Mouse (Mus musculus): Measurements from ENCODE around the gene Zfp667. TPM values are rescaled to one million over a fixed set of nuclear protein-coding genes. Genes with fewer than 3 reads are reported as not detected.
"Not testable (repeated sequence)": the region's sequence is repeated elsewhere in the genome, so short reads cannot be mapped to it uniquely, and the experiment has no call there.

The Zfp667 gene
- polyA plus RNA-seq, 1 experiment from 2014 or later = 4.1 TPM

- no peak for DNase-seq (ENCODE audit: low spot score)
- no peak overlapping the region for H3K27ac ChIP-seq
- no peaks in the 10 kb centered on the region for H3K27me3 ChIP-seq (ENCODE audit: insufficient read depth, poor library complexity, severe bottlenecking)
- H3K36me3 ChIP-seq = no peaks in the 10 kb centered on the region
- no peaks in the 10 kb centered on the region for H3K9me3 ChIP-seq
- no peaks in the 10 kb centered on the region for H3K4me1 ChIP-seq
- WGBS = 51% methylated on average over 3 of the region's 3 CpGs
- no peak overlapping the region for H3K4me3 ChIP-seq
Observed at GRCm38 (mm10) chr7:6277906-6278305, 8.5 kb upstream of the Zfp667 start.

DNA sequence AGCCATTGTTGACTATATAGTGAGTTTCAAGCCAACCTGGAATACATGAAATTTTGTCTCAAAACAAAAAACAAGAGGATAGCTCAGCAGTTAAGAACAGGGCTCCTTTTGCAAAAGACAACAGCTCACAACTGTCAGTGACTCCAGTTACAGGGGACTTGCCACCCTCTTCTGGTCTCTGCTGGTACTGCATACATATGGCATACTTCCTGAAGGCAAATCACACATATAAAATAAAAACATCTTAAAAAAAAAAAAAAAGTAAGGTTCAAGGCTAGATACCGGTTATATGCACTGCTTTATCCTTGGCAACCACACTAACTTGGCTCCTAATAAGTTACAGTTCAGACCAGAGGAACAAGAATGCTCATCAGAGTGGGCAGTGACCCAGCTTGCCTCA lies 3.6 kb upstream of the Zfp667 start:
- Histone ChIP-seq H3K27me3 (ENCODE audit: insufficient read depth, poor library complexity, severe bottlenecking) (no peaks in the 10 kb centered on the region), H3K36me3 (no peaks in the 10 kb centered on the region), H3K4me1 (peaks cover 12% of the 10 kb centered on the region), H3K4me3 (peak overlapping the region; percentile 64), H3K27ac (peak overlapping the region; percentile 85; the same call in 1 of the 2 replicates), H3K9me3 (peaks cover 2% of the 10 kb centered on the region; the same call in 1 of the 2 replicates)
- DNase-seq (ENCODE audit: low spot score) = no peak
- whole genome bisulfite sequencing = 0% methylated on average over 1 of the region's 1 CpGs

- Histone ChIP-seq H3K9me3 (peaks cover 2% of the 10 kb centered on the region; the same call in 1 of the 2 replicates), H3K4me3 (peak overlapping the region; percentile 64), H3K27ac (peak overlapping the region; percentile 85), H3K36me3 (no peaks in the 10 kb centered on the region), H3K4me1 (peaks cover 12% of the 10 kb centered on the region), H3K27me3 (ENCODE audit: insufficient read depth, poor library complexity, severe bottlenecking) (no peaks in the 10 kb centered on the region)
- WGBS = 2% methylated on average over 23 of the region's 23 CpGs
- peak; percentile 93 for DNase-seq (ENCODE audit: low spot score)
Observed at GRCm38 (mm10) chr7:6283451-6284075, 2.8 kb upstream of the Zfp667 start.

GRCm38 (mm10) chr7:6284442-6285012 lies 1.9 kb upstream of the Zfp667 start:
- Histone ChIP-seq H3K36me3 (no peaks in the 10 kb centered on the region), H3K27ac (no peak overlapping the region), H3K27me3 (ENCODE audit: insufficient read depth, poor library complexity, severe bottlenecking) (no peaks in the 10 kb centered on the region), H3K9me3 (peaks cover 2% of the 10 kb centered on the region; the same call in 1 of the 2 replicates), H3K4me3 (no peak overlapping the region), H3K4me1 (peaks cover 12% of the 10 kb centered on the region)
- no peak for DNase-seq (ENCODE audit: low spot score)
- WGBS = 83% methylated on average over 4 of the region's 4 CpGs

- Histone ChIP-seq H3K27me3 (ENCODE audit: insufficient read depth, poor library complexity, severe bottlenecking) (no peaks in the 10 kb centered on the region), H3K4me3 (peak overlapping the region; percentile 70; the same call in 1 of the 2 replicates), H3K27ac (peak overlapping the region; percentile 91; the same call in 1 of the 2 replicates), H3K9me3 (peaks cover 2% of the 10 kb centered on the region; the same call in 1 of the 2 replicates), H3K4me1 (peaks cover 12% of the 10 kb centered on the region), H3K36me3 (no peaks in the 10 kb centered on the region)
- 85% methylated on average over 6 of the region's 6 CpGs for WGBS
- DNase-seq (ENCODE audit: low spot score) = no peak
Observed at GRCm38 (mm10) chr7:6285366-6285765, 1.0 kb upstream of the Zfp667 start.

GRCm38 (mm10) chr7:6286921-6287531 lies 647 bp downstream of the Zfp667 start:
- no peak for DNase-seq (ENCODE audit: low spot score)
- H3K36me3 ChIP-seq = no peaks in the 10 kb centered on the region
- H3K4me1 ChIP-seq = peaks cover 12% of the 10 kb centered on the region
- H3K9me3 ChIP-seq = peaks cover 2% of the 10 kb centered on the region; the same call in 1 of the 2 replicates
- H3K27ac ChIP-seq = peak overlapping the region; percentile 91; the same call in 1 of the 2 replicates
- no peaks in the 10 kb centered on the region for H3K27me3 ChIP-seq (ENCODE audit: insufficient read depth, poor library complexity, severe bottlenecking)
- 32% methylated on average over 15 of the region's 15 CpGs for WGBS
- peak overlapping the region; percentile 70 for H3K4me3 ChIP-seq

GRCm38 (mm10) chr7:6291121-6291520 lies 4.7 kb downstream of the Zfp667 start:
- not testable (repeated sequence) for H3K27ac ChIP-seq; H3K4me1 ChIP-seq; H3K4me3 ChIP-seq; DNase-seq (ENCODE audit: low spot score); H3K27me3 ChIP-seq (ENCODE audit: insufficient read depth, poor library complexity, severe bottlenecking); H3K9me3 ChIP-seq; H3K36me3 ChIP-seq
- 81% methylated on average over 6 of the region's 6 CpGs for WGBS

GRCm38 (mm10) chr7:6300796-6301195 lies 14.4 kb downstream of the Zfp667 start:
- H3K27ac ChIP-seq = not testable (repeated sequence)
- H3K36me3 ChIP-seq = peaks cover 23% of the 10 kb centered on the region
- WGBS = 73% methylated on average over 11 of the region's 11 CpGs

GRCm38 (mm10) chr7:6330458-6331232 lies 44.3 kb downstream of the Zfp667 start:
- no peaks in the 10 kb centered on the region for H3K27me3 ChIP-seq (ENCODE audit: insufficient read depth, poor library complexity, severe bottlenecking)
- no peaks in the 10 kb centered on the region for H3K9me3 ChIP-seq
- H3K4me1 ChIP-seq = peaks cover 10% of the 10 kb centered on the region; the same call in 1 of the 2 replicates
- WGBS = 18% methylated on average over 23 of the region's 23 CpGs
- DNase-seq (ENCODE audit: low spot score) = no peak
- H3K27ac ChIP-seq = peak overlapping the region; percentile 90
- H3K4me3 ChIP-seq = peak overlapping the region; percentile 67
- H3K36me3 ChIP-seq = peaks cover 4% of the 10 kb centered on the region; the same call in 1 of the 2 replicates

More at GRCm38 (mm10) chr7:6300796-6301195, 14.4 kb downstream of the Zfp667 start:
- not testable (repeated sequence) for H3K27me3 ChIP-seq (ENCODE audit: insufficient read depth, poor library complexity, severe bottlenecking); H3K9me3 ChIP-seq; H3K4me3 ChIP-seq; DNase-seq (ENCODE audit: low spot score); H3K4me1 ChIP-seq

DNA sequence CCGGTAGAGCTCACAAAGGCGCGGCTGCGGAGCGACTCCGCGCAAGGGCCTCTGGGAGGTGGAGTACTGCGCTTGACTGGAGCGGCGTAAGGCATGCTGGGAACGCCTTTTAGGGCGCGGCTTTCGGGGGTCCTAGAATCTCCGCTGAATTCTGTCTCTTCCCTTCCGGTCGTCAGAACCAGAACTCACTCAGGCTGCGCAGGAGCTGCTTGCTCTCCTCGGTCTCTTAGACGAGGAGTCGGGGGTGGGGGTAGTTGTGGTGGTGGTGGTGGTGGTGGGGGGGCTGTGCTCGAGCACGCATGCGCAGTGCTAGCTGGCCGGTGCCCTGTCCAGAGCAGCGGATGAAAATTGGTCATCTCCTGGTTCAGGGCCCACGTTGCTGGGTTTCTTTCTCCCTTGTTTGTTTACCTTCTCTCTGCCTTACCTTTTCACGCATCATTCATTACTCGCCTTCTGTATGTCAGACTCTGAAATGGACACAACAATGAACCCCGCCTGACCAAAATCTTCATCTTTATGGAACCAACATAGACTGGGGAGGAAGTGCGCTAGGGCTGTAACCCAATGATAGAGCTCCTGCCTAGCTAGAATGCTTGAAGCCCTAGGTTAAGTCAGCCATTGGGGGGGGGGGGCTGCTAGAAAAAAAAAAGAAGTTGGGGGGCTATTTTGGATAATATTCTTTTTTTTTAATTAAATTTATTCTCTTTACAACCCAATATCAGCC lies 45.0 kb downstream of the Zfp667 start, which contains the start of gene Zfp583:
Gene Zfp583 (minus strand): TSS at position 53 of the 724 bp plus-strand sequence.
- no peaks in the 10 kb centered on the region for H3K27me3 ChIP-seq (ENCODE audit: insufficient read depth, poor library complexity, severe bottlenecking)
- peak within 1 kb of the TSS; percentile 90 for H3K27ac ChIP-seq
- peak within 1 kb of the TSS; percentile 67 for H3K4me3 ChIP-seq
- H3K36me3 ChIP-seq = peaks cover 4% of the 10 kb centered on the region; the same call in 1 of the 2 replicates
- 5% methylated on average over 31 of the region's 31 CpGs for WGBS
- H3K4me1 ChIP-seq = peaks cover 10% of the 10 kb centered on the region; the same call in 1 of the 2 replicates
- DNase-seq (ENCODE audit: low spot score) = peak; percentile 91
- H3K9me3 ChIP-seq = no peaks in the 10 kb centered on the region

DNA sequence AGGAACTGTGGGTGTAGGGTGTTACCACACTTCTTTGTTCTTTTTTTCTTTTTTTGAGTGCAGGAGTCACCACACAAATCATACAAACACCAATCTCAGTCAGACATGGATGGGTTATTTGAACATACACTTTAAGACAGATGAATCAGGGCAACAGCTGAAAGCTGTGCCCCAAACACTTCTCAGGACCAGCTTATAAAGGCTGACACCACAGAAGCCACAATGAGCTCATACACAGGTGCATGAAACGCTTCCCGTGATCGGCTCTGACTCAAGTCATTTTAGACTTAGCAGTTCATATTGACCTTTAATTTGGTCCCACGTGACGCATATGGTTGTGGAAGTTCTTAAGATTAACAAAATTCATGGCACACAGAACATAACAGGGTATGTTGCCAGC lies 53.5 kb downstream of the Zfp667 start:
- H3K9me3 ChIP-seq = no peaks in the 10 kb centered on the region
- no peak overlapping the region for H3K4me3 ChIP-seq
- H3K4me1 ChIP-seq = no peaks in the 10 kb centered on the region
- H3K27ac ChIP-seq = no peak overlapping the region
- DNase-seq (ENCODE audit: low spot score) = no peak
- no peaks in the 10 kb centered on the region for H3K36me3 ChIP-seq
- H3K27me3 ChIP-seq (ENCODE audit: insufficient read depth, poor library complexity, severe bottlenecking) = no peaks in the 10 kb centered on the region
- 71% methylated on average over 5 of the region's 5 CpGs for WGBS

DNA sequence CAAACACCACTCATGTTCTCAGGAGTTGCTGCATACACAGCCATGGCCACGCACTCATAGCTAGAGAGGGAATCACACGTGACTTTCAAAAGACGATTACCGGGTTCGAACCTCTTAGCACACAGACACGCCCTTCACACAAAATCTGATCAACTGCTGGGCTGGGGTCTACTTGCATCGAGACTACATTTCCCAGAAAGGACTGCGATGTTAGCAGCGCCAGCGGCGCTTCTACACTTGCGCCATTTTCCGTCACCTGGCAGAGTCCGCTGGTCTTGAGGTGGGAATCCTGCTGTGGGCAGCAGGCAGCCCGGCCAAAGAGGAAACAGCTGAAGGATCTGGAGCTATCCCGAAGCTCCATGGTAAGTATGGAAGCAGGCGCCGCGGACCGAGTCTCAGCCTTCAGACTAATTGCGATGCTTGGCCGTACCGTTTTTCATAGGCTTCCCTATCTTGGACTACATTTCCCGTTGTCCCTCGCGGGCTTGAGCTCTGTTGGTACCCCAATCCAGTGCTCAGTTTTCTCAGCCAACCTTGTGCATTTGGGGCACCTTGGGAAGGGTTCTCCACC lies 57.2 kb downstream of the Zfp667 start, which contains the start of gene Gm3854:
Gene Gm3854 (plus strand): TSS at position 259 of the 571 bp plus-strand sequence.
- no peaks in the 10 kb centered on the region for H3K27me3 ChIP-seq (ENCODE audit: insufficient read depth, poor library complexity, severe bottlenecking)
- H3K4me1 ChIP-seq = no peaks in the 10 kb centered on the region
- peak; percentile 92 for DNase-seq (ENCODE audit: low spot score)
- peak within 1 kb of the TSS; percentile 89 for H3K27ac ChIP-seq
- WGBS = under 1% methylated on average over 26 of the region's 26 CpGs
- no peaks in the 10 kb centered on the region for H3K36me3 ChIP-seq
- H3K9me3 ChIP-seq = no peaks in the 10 kb centered on the region
- H3K4me3 ChIP-seq = peak within 1 kb of the TSS; percentile 77
